Mouse (Mus musculus) testis, adult 2 months (tissue): ENCODE measurements around the gene 2210016L21Rik.

Experiments used
- CTCF ChIP-seq: fragments of 200-500 bp; IDR thresholded peaks from 2 replicates; pipeline ENCODE4 v1.5.1; 2012; ENCODE audit warnings: low read depth, mild to moderate bottlenecking, inconsistent platforms, low read length, moderate library complexity; ENCODE audit not compliant: control insufficient read depth, insufficient read depth, insufficient replicate concordance
- POLR2A ChIP-seq: fragments of 200-500 bp; IDR thresholded peaks from 2 replicates; pipeline ENCODE4 v1.6.1; 2012; ENCODE audit warnings: low read depth, mild to moderate bottlenecking, inconsistent platforms, low read length, moderate library complexity; ENCODE audit not compliant: control insufficient read depth

- TF ChIP-seq CTCF (no peak), POLR2A (no peak)
Measured at GRCm38 (mm10) chr5:114896688-114897373, 45.1 kb upstream of the 2210016L21Rik start, which contains the start of gene Oasl2.
